Mouse (Mus musculus) megakaryocyte, adult 5-6 weeks (primary cell): ENCODE measurements around the gene Pten. TPM values are rescaled to one million over a fixed set of nuclear protein-coding genes. Genes with fewer than 3 reads are reported as not detected.

ENCODE experiments used
- ATAC-seq: 2 replicates; pipeline ENCODE4 v1.8.0; 2016; ENCODE audit warnings: mild to moderate bottlenecking, inconsistent platforms; ENCODE audit not compliant: poor library complexity, severe bottlenecking
- total RNA-seq, 2 experiments: library from RNA; stranded (forward) in 1 of 2; stranded (reverse) in 1 of 2; fragments of 153-499, 151-499 nt in 1 of 2; fragments of 221-1000, 200-1000 nt in 1 of 2; gene quantifications; 2 replicates each; pipeline versions ENCODE4 v1.2.3 to v1.2.4; 2015 to 2017

Pten gene
- total RNA-seq (2015) (110 and 114 TPM in 2 replicates), total RNA-seq (2017) (110 and 133 TPM in 2 replicates)

DNA sequence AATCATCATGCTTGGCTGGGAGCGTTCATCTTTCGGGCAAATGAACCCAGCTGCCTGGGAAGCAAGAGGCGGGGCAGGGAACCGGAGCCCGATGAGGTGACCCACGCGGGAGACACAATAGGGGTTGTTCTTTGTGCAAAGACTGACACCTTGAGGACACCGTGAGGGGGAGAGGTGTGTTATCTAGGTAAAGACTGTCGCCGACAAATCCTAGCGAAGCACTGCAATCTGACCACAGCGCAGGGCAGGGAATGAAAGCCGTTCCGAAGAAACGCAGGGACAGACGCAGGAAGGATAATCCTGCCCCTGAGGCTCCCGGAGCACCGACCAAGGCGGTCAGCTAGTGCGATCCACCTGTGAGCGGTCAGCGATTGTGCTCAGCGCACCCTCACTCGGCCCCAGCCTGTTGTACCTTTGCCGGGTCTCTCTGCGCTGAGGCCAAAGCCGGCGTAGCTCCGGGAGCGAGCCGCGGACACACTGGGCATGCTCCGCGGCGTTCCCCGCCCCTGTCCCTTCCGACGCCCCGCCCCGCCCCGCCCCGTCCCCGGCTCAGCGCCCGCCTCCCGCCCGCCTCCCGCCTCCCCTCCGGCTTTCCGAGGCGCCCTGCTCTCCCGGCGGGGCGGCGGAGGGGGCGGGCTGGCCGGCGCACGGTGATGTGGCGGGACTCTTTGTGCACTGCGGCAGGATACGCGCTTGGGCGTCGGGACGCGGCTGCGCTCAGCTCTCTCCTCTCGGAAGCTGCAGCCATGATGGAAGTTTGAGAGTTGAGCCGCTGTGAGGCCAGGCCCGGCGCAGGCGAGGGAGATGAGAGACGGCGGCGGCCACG is at the start of gene Pten:
Pten (plus strand) TSS at position 598 of the 826 bp plus-strand sequence.
- peak; percentile 69 for ATAC-seq

DNA sequence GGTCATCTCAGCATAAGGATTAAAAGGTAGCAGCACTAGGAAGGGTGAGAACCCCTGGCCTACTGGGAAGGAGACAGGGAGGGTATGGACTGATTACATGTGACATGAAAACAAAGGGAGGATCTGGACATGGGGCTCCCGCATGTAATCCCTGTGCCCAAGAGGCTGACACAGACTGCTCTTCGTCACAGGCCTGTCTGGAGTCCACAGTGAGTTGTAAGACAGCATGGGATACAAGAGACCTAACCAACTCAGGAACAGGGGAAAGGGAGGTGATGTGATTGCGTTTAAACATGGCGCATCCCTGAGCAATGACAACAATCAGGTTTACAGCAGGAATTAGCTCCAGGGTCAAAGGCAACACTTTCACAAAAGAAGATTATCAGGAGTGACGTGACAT is 48.3 kb upstream of the Pten start:
- ATAC-seq = no peak

DNA sequence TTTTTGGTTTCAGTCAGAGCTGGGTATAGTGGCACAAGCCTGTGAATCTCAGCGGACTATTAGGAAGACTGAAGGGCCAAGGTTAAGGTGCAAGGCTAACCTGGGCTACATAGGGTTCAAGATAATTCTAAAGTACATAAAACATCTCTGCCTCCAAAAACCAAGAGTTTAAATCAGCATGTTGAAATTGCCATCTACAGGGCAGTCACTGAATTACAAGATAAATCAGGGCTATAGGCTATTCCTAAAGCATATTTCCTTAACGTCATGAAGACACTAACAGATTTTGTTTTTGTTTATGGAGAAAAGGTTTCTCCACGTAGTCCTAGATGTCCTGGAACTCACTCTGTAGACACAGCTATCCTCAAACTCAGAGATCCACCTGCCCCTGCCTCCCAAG is 47.0 kb upstream of the Pten start:
- ATAC-seq = no peak

DNA sequence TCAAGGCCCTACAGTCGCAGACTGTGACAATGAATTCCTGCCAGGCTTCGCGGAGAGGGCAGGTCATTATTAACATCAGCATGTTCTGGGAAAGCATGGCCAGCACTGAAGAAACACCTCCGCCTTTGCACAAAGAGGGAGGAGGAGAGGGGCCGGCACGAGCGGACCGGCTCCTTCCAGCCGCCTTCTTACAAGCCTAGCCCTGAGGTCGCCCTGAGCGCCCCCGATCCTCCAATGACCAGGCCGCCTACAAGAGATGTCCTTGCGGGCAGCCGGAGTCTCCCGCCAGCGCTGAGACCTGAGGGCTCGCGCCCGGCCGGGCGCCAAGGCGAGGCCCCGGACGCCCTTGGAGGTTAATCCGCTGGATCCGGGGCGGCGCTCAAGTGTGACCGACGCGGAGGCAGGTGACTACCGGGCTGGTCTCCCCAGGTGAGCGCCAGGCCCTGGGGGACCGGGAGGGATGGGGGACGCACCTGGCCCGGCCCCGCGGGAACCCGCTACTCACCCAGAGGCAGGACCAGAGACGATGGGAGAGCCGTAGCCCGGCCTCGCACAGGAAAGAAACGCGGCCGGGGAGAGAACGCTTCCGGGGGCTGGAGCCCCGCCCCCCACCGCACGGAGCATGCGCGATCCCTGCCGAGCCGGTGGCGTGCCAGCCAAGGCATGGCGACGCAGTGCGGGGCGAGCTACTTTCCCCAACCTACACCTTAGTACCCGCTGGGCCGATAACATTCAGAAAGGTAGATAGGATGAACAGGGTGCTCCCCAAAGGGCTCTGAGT is 45.3 kb upstream of the Pten start:
- peak; percentile 89 for ATAC-seq

DNA sequence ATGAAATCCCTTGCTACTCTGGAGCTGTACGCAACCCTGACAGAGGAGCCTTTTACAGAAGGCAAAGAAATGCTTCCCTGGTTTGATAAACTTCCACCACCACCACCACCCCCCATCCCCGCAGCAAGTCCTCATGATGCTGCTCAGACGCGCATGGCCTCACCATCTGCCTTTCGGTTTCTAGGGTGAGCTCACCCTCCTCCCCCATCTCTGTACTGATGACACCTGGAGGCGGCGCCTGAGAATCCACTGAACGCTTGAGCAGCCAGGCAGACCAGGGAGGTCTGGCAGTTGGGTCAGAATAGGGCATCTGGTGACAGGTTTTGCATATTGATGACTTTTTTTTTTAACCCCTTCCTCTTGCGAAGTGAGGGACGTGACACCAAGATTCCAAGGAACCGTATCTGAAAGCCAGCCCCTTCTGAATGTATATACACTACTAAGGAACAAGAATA is 44.7 kb upstream of the Pten start:
- peak; percentile 87 for ATAC-seq

DNA sequence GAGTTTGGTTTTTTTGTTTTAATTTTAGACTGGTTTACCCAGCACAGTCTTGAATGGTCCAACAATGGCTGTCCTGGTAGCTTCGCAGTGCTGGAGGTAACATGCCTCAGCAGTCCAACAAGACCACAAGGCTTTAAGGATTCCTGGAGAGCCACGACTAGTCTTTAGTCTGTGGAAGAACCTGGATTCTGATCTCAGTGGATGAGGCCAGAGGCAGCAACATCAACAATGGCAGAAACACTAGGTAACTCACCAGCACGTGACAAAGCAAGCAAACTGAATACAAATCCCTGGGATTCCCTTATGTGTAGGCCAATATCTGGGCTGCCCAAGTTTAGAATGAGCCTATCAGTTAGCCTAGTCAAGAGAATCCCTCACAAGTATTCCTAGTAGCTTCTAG is 43.8 kb upstream of the Pten start:
- ATAC-seq = no peak

DNA sequence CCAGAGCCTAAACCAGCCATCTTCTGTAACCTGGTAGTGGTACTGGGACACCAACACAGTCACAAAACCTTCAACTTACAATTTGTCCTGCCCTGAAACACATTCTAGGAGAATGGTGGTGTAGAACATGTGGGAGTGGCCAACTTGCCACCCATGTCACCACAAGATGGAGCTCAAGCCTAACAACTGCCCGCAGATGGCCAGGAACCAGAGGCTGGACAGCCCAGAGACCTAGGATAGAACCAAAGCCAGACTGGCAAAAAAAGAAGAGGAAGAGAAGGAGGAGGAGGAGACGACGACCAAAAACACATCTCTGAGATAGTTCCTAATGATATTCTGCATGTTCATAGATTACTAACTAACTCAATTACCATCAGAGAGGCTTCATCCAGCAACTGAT is 42.1 kb upstream of the Pten start:
- peak; percentile 68 for ATAC-seq

DNA sequence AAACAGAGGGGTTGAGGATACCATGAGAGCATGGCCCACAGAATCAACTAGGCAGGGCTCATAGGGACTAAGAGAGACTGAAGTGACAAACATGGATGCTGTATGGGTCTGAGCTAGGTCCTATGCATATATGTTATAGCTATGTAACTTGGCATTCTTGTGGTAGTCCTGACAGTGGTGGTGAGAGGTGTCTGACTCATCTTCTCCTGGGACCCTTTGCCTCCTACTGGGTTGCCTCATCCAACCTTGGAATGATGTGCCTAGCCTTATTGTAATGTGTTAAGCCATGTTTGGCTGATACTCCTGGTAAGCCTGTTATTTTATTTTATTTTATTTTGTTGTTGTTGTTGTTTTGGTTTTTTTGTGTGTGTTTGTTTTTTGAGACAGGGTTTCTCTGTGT is 41.6 kb upstream of the Pten start:
- ATAC-seq = no peak

DNA sequence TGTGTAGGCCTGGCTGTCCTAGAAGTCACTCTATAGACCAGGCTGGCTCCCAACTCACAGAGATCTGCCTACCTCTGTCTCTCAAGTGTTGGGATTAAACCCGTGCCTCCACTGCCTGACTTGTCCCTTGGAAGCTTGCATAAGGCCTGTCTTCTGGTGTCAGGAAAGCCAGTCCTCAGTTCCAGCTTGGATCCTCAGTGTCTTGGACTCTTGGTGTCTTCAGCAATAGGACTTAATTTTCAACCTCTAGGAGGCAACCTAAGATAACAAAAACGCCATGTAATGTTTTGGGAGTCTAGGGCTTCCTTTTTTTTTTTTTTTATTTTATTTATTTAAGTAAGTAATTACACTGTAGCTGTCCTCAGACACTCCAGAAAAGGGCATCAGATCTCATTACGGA is 39.7 kb upstream of the Pten start:
- no peak for ATAC-seq

DNA sequence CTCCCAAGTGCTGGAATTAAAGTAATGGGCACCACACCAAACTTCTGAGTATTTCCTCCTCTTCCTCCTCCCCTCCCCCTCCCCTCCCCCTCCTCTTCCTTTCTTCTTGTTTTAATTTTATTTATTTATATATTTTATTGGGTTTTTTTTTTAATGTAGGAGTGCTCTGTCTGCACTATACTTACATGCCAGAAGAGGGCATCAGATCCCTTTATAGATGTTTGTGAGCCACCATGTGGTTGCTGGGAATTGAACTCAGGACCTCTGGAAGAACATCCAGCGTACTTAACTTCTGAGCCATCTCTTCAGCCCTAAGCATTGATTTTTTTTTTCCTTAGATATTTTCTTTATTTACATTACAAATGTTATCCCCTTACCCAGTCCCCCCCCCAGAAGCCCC is 37.0 kb upstream of the Pten start:
- ATAC-seq = no peak

DNA sequence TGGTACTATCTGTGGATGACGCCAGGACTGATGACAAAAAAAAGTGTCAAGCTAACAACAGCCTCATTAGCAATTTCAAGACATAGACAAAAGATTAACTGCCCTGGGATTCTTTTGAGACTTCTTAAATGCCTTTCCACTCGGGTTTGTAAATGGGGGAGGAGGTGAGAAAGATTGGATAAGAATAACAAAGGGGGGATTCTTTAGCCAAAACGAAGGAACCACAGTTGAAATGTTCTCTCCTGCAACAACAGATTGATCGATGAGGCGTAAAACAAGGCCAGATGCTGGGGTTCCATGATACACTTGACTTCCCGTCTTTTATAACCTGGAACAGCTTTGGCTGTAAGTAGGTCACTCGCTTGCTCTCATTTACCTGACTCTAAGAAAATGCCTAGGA is 33.5 kb upstream of the Pten start:
- ATAC-seq = no peak

DNA sequence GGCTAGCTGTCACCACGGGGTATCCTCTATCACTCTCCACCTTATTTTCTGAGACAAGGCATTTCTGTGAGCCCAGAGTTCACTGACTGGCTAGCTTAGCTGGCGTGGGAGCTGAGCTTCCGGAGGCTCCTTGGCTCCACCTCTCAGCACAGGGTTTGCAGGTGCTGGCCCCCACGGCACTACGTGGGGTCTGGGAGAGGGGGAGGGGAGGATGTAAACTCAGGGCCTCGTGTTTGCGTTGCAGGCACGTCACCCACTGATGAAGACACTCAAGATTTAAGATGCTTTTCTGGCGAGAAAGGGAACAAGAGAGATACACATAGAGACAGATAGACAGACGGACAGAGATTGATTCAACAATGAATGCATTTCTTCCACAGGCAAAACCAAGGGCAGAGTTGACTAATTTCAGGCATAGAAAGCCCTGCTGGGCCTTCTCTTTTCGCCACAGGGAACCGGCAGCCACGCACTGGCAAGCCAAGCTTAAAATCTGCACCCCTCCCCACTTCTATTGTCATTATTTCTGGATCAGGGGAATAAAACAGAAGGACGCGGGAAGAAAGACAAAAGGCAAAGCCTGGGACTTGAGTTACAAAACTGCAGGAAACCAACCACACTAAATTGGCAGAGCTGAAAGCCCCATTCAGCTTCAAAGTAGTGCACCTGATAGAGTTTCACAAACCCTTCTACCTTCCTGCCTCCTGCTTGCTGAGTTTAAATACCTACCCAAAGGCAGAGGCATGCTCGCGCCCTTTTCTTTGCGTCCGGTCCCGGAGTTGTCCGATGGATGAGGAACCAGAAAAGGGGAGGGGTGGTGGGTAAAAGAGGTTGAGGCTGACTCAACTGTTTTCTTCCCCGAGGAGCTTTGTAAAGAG is 30.6 kb upstream of the Pten start:
- ATAC-seq = no peak

DNA sequence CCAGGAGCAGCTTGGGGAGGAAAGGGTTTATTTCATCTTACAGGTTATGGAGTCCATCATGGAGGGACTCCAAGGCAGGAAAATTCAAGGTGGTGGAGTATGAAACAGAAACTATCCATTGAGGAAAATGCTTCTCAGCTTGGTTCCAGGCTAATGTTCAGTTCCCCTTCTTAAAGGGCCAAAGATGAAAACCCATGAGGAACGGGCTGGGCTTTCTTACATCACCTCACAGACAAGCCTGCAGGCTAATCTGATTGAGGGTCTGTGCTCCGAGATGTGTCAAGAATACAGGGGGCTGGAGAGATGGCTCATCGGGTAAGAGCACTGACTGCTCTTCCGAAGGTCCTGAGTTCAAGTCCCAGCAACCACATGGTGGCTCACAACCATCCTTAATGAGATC is 27.5 kb upstream of the Pten start:
- ATAC-seq = 0 out of 2 replicates have a peak, but pooled peaks have one; percentile 56

DNA sequence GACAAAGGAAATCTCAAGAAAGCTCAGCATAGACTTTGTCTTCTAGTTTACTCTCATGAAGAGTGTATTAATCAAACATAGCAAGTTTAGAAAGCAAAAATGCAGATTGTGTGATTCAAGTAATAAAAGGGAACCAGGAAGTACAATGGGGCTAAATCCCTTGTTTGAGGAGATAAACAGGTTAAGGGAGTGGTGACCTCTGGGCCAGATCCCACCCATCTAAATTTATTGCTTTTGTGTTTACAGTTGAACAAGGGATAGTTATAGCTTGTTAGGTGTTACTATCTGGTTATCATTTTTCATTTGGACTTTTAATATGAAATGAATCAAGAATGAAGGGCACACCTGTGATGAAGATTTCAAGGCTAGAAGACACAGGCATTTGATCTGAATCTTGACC is 24.4 kb upstream of the Pten start:
- ATAC-seq = no peak

DNA sequence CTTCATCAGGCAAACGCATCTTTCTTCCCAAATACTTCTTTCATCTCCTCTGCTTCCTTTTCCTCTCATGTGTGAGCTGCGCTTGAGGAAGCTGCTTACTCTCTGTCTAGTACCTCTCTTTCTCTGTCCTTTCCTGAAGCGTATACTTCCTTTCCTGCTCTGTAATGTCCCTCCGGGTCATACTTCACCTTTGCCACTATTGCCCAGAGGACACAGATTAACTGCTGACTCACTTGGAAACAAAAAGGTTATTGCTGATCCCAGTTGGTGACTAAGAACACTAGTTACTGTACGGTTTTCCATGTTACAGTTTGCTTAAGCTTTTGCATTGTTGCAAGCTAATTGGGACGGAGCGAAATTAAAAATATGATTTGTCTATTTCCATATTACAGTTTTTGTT is 19.5 kb upstream of the Pten start:
- no peak for ATAC-seq

DNA sequence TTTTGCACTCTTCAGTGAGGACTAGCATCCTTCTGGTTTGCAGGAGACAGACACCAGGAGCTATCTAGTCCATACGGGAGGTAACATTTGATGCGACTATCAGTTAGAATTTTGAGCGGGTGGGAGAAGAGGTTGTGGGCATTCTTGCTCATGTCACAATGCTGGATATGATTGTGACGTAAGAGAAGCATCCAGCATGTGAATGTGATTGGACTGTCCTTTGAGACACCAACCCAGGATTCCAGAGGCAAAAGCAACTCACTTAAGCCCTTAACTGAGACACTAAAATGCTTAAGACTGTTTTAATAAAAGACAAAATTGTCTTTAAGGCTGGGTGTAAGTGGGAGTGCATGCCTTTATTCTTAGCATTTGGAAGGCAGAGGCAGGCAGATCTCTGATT is 17.6 kb upstream of the Pten start, which contains the start of gene Atad1:
Atad1 (minus strand) TSS at position 101 of the 400 bp plus-strand sequence.
- ATAC-seq = no peak

DNA sequence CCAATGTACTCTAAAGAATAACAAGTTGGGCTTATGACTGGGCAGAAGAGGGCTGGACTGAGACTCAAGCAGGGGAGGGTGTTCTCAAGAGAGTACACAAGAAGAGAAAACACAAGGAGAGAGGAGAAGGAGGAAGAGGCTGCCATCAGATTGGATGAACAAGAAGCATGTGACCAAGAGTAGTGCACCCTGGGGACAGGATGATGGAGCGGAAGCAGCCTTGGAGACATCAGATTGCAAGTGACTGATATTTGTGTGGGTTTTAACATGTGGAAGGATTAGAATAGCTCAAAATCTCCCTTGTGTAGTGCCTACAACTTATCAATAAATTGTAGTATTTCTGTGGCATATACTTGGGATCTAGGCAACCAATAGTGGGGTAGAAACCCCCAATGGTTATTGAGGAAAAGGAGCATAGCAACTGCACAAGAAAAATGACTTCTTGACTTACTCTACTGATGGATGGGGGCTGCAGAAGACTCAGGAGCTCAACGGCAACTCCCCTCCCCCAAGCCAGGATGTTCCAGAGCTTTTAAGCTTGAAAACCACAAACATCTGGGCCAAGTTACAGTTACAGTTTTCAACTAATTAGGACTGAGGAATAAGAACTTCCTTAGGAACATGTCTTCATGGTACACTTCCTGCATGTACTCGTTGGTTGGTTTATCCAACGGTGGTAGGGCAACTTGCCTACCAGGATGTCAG is 16.5 kb upstream of the Pten start:
- ATAC-seq = no peak

DNA sequence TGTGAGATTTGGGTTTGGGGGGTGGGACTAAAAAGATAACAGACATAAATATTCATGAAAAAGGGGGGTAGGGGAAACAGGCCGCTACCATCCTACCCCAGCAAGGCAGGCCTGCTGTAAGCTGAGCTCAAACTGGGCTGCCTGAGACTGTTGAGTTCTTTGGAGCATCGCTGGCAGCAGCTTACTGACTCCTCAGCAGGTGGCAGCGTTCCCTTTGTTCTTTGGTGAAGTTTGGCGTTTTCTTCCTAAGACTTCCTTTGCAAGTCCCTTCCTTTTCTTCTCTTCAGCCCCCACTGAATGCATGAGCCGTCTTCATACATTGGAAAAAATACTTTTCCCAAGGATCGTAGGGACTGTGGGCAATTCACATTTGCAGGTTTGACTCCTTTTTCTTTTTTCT is 7.9 kb upstream of the Pten start:
- peak; percentile 35 for ATAC-seq

DNA sequence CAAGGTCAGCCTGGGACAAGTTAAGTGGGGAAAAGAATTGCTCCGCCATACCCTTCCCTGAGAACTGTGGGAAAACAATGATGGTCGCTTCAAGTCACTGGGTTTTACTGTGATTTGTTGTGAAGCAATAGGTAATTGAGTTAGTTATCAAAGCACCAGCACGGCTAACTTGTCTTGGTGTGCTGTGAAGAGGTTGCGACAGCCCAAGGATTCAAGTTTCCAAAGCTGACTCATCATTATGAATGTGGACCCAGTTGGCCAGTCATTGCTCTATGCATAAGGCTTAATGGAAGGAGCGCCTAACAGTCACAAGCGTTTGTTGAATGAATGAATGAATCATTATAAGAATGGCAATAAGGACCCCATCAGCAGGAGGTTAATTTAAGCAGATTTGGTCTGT is 4.9 kb upstream of the Pten start:
- ATAC-seq = no peak

DNA sequence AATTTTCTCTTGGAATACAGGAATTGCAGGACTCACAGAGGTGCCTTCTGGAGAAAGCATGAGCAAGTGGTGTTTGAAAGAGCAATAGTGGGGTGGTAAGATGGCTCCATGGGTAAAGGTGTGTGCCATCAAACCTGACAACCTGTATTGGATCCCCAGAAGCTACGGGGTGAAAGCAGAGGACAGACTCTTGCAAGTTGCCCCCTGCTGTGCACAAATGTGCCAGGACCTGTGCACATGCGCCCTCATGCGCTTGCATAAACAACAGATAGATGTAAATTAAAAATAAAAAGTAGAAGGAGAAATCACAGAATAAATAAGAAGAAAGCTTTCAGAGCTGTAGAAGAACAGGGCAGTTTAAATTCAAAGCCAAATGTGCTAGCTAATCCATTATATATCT is 3.9 kb upstream of the Pten start:
- ATAC-seq = no peak
